Mouse (Mus musculus): ENCODE measurements around the gene Pard3. TPM values are rescaled to one million over a fixed set of nuclear protein-coding genes. Genes with fewer than 3 reads are reported as not detected.

Gene Pard3
- total RNA-seq, 2 experiments from 2014 or later, result 25.8 to 27.3 TPM

GRCm38 (mm10) chr8:127214748-127215433, 151.2 kb downstream of the Pard3 start:
- no peak for DNase-seq

GRCm38 (mm10) chr8:127220206-127220605, 156.5 kb downstream of the Pard3 start:
- intact Hi-C loops (cut with DNase I), result no loop called here
- no peak for DNase-seq

More at GRCm38 (mm10) chr8:127214748-127215433, 151.2 kb downstream of the Pard3 start:
- intact Hi-C loops (cut with DNase I), result no loop called here

GRCm38 (mm10) chr8:127220615-127221014, 156.9 kb downstream of the Pard3 start:
- DNase-seq, result no peak
- intact Hi-C loops (cut with DNase I), result no loop called here

GRCm38 (mm10) chr8:127222361-127222760, 158.7 kb downstream of the Pard3 start:
- intact Hi-C loops (cut with DNase I), result no loop called here
- DNase-seq, result no peak

GRCm38 (mm10) chr8:127226996-127227395, 163.3 kb downstream of the Pard3 start:
- intact Hi-C loops (cut with DNase I), result no loop called here
- DNase-seq, result no peak

GRCm38 (mm10) chr8:127227407-127227806, 163.7 kb downstream of the Pard3 start:
- DNase-seq, result no peak
- intact Hi-C loops (cut with DNase I), result no loop called here

- no peak for DNase-seq
- intact Hi-C loops (cut with DNase I), result no loop called here
Measured at GRCm38 (mm10) chr8:127229325-127230232, 165.9 kb downstream of the Pard3 start.

- no peak for DNase-seq
- intact Hi-C loops (cut with DNase I), result no loop called here
Measured at GRCm38 (mm10) chr8:127230233-127230595, 166.5 kb downstream of the Pard3 start.

GRCm38 (mm10) chr8:127243351-127243750, 179.7 kb downstream of the Pard3 start:
- no peak for DNase-seq
- intact Hi-C loops (cut with DNase I), result no loop called here

- no peak for DNase-seq
- intact Hi-C loops (cut with DNase I), result no loop called here
Measured at GRCm38 (mm10) chr8:127243841-127244240, 180.1 kb downstream of the Pard3 start.

GRCm38 (mm10) chr8:127250746-127251145, 187.1 kb downstream of the Pard3 start:
- intact Hi-C loops (cut with DNase I), result no loop called here
- no peak for DNase-seq

GRCm38 (mm10) chr8:127251476-127251875, 187.8 kb downstream of the Pard3 start:
- no peak for DNase-seq
- intact Hi-C loops (cut with DNase I), result no loop called here

GRCm38 (mm10) chr8:127251985-127252384, 188.3 kb downstream of the Pard3 start:
- no peak for DNase-seq
- intact Hi-C loops (cut with DNase I), result no loop called here

GRCm38 (mm10) chr8:127254625-127255024, 190.9 kb downstream of the Pard3 start:
- intact Hi-C loops (cut with DNase I), result no loop called here
- no peak for DNase-seq

GRCm38 (mm10) chr8:127257086-127257485, 193.4 kb downstream of the Pard3 start:
- intact Hi-C loops (cut with DNase I), result no loop called here
- DNase-seq, result no peak

GRCm38 (mm10) chr8:127261051-127261450, 197.4 kb downstream of the Pard3 start:
- intact Hi-C loops (cut with DNase I), result no loop called here
- no peak for DNase-seq

GRCm38 (mm10) chr8:127262026-127262425, 198.3 kb downstream of the Pard3 start:
- no peak for DNase-seq
- intact Hi-C loops (cut with DNase I), result no loop called here

- intact Hi-C loops (cut with DNase I), result no loop called here
- DNase-seq, result no peak
Measured at GRCm38 (mm10) chr8:127262436-127262835, 198.7 kb downstream of the Pard3 start.

- intact Hi-C loops (cut with DNase I), result no loop called here
- no peak for DNase-seq
Measured at GRCm38 (mm10) chr8:127262926-127263325, 199.2 kb downstream of the Pard3 start.

- intact Hi-C loops (cut with DNase I), result no loop called here
- DNase-seq, result no peak
Measured at GRCm38 (mm10) chr8:127263457-127263856, 199.8 kb downstream of the Pard3 start.

GRCm38 (mm10) chr8:127264691-127265470, 201.2 kb downstream of the Pard3 start:
- intact Hi-C loops (cut with DNase I), result no loop called here

More at GRCm38 (mm10) chr8:127264691-127265470, 201.2 kb downstream of the Pard3 start:
- DNase-seq, result no peak

Measured in gastrocnemius, postnatal 36 days (tissue).